Mouse (Mus musculus) layer of hippocampus, postnatal 14 days (tissue): ENCODE data around the gene Clrn2. TPM values are rescaled to one million over a fixed set of nuclear protein-coding genes. Genes with fewer than 3 reads are reported as not detected.
"Not testable (repeated sequence)": the region's sequence is repeated elsewhere in the genome, so short reads cannot be mapped to it uniquely, and the experiment has no call there.

ENCODE experiments used
- DNase-seq, 2 experiments: peaks; one replicate each; pipeline ENCODE4 v3.0.0; 2021 to 2022; ENCODE audit warnings: low spot score in 2 of 2, mixed read lengths in 1 of 2
- long read RNA-seq, 2 experiments: library from polyadenylated mRNA; stranded (forward); transcript quantifications; one replicate each; pipeline ENCODE4 v2.0.0; 2021
- total RNA-seq, 2 experiments: library from RNA; stranded (reverse); gene quantifications; 2 replicates each; pipeline ENCODE4 v1.2.3; 2021

Clrn2 gene
- under 1 TPM in 1 of 2 experiments, not detected in 1; 0.48 TPM for total RNA-seq
- long read RNA-seq, experiment 1, partial matches to known transcripts = 1 of 1 reads
- long read RNA-seq, experiment 1, other reads (novel, unspliced or antisense) = 0 of 1 reads
- long read RNA-seq, experiment 2, partial matches to known transcripts = 0 of 2 reads
- long read RNA-seq, experiment 2, other reads (novel, unspliced or antisense) = 0 of 2 reads

DNA sequence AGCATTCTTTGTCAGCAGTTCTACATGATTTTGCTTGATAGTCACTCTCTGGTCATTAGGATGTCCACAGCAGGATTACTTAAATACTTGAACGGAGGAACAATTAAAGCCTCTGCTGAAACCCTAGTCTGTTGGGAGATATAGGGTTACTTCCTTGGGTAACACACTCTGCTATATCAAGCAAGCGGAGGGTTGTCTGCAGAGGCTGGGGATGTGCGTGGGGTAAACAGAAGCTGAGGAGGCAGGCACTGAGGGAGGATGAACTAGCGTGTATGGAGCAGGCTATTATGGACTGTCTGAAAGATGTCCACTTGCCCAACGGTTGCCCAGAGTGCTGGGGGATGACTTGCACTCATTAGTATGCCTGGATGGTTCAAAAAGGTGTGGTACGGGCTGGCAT lies at the start of gene Clrn2:
Clrn2 (plus strand) TSS at position 301 of the 400 bp plus-strand sequence.
- no peak for DNase-seq

DNA sequence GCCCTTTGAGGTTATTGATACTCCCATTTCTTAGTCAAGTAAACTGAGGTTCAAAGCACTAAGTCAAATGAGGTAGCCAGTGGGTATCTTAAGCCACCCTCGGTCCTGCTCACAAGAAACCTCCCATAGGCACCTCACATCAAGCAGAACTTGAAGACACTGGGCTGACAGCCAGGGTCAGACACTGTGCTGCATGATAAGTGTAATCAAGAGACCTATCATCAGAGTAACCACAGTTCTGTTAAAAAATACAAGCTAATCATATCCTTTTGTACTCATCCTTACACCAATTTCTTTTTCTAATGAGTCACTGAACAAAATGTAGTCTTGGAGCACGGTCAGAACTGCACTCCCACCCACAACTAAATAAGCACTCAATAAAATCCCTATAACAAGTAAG lies 47.4 kb upstream of the Clrn2 start:
- DNase-seq = no peak

DNA sequence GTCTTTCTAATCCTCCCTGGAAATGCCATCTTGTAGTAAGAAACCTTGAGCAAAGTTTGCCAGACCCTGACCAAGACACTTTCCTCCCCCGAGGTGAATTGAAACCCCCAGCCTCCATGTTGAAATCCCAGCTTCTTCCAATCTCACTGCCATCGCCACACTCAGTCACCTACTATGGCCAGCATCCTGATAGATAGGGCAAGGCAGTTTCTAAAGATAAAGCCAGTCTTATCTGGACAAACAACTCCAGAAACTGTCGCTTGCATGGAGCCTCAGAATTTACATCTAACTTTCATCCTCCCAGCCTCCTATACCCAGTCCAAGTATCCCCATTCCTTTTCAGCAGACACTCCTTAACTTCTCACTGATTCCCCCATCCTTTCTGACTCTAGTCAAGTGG lies 37.1 kb upstream of the Clrn2 start:
- no peak for DNase-seq

DNA sequence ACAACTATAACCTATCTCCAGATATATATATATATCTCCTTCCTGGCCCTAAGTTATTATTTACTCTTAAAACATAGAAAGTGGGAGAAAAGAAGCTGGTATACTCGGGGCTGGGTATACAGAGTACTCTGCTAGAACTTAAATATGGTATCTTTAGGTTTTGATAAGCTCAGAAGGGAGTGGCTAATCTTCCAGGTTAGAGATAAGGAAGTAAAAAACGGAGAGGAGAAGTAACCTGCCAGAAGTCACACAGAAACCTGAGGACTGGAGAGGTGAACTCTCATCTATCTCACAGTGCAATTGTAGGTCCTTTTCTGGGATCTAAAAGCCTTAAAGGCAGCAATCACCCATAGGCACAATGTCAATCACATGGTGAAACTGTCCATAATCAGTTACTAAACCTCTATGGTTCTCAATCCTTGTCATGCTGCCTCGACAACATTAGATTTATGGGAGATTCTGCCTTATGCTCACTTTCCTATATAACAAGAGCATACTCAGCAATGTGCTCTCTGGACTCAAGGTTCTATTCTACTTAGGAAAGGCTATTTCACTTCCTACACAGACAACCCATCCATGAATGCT lies 35.6 kb upstream of the Clrn2 start:
- no peak for DNase-seq

DNA sequence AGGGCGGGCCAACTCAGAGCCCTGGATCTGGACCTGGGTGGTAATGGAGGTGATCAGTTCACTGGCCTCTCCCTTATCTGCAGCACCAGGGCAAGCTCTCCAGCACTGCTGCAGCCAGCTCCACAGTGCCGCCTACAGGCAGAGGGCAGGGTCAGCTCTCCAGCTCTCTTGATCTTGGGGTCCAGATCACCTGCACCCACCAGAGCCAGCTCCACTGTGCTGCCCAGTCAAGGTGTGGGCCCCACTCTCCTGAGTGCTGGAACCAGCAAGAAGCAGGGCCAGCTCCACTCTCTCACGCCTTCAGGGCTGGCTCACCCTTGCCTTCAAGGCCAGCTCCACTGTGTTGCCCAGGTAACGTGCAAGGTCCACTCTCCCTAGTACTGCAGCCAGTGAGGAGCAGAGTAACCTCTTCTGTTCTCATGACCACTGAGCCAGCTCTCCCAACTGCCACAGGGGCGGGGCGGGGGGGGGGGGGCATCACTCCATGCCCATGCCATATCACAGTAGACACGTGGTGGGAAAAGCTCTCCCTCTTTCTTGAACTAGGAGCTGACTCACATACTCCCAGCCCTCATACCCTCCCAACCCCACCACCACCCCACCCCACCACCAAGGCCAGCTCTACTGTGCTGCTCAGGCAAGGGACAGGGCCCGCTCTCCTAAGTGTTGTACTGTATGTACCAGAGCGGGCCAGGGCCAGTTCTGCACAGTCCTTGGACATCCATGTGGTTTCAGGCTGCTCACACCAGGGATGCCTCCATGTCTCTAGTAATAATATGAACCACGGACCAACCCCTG lies 33.5 kb upstream of the Clrn2 start:
- DNase-seq = no peak

DNA sequence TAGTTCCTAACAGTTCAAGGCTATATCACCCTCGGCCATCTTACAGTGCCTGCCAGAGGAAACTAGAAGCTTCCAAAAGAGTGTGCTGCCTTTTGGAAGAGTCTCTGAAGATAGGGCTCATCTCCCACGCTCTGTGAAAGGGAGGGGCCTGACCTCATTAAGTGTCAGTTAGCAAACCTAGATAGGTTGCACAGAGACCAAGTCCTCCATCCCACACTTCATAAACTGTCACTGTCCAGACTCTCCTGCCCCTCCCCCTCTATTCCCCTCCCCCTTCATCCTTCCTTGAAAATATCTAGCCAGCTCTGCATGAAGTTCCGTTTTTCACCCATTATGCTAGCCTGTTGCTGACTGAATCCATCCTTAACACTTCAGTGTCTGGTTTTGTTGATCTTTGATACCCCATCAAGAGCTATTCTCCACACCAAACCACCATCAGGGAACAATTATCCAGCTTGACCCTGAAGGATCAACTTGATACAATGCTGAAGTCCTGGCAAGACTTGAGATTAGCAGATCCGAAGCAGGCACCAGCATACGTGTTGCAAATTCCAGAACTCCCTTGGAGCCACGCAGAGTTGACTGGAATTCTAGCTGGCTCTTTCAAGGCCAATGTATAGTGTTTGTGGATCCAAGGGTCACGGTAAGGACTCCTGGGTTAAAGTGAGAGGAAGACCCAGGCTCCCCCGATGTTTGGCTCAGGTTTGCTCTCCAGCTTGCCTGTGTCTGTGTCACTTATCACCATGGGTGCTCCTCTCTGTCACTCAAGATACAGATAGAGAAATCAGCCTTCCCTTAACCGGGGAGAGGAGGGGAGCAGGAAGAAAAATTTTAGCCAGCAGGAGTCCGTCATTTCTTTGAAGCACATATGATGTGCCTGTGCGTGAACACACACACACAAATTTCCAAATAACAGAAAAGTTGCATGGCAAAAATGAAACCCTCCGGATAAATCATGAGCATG lies 31.4 kb upstream of the Clrn2 start:
- no peak for DNase-seq

DNA sequence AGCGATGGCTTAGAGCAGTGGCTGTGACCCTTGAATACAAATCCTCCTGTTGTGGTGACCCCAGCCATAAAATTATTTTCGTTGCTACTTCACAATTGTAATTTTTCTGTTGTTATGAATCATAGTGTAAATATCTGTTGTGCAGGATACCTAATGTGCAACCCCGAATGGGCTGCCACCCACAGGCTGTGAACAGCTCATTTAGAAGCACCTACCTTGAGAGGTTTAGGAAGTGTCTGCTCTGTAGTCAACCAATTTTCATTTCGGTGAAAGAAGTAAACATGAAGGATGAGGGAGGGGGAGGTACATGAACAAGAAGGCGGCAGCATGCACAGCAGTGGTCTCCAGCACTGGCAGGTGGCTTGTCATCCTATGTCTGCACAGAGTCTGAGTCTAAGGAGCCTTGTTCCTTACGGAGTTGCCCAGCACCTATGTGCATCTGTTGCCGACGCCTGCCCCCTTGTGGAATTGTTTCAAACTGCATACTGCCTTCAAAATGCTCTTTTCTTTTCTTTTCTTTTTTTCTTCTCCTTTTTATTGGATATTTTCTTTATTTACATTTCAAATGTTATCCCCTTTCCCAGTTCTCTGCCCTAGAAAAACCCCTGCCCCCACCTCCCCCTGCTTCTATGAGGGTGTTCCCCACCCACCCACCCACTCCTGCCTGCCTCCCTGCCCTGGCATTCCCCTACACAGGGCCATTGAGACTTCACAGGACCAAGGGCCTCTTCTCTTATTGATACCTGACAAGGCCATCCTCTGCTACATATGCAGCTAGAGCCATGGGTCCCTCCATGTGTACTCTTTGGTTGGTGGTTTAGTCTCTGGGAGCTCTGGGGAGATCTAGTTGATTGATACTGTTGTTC lies 29.3 kb upstream of the Clrn2 start:
- peak; percentile 52 to 57 for DNase-seq

DNA sequence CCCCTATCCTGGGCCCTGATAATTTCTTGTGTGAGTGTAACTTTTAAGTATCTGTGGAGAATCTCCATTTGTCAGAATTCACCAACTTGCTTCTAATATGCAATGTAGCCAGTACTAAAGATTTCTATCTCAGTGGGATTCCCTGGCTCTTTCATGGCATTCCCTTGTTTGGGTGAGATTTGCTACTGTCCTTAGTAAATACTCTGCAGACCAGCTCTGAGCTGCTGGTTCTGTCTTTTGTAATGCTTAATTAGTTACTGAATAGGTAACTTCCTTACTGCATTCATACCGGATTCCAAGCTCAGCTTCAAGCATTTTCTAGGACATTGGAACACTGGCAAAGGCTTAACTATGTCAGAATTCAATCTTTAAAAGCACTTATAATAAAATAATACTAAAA lies 27.8 kb upstream of the Clrn2 start:
- DNase-seq = not testable (repeated sequence)

DNA sequence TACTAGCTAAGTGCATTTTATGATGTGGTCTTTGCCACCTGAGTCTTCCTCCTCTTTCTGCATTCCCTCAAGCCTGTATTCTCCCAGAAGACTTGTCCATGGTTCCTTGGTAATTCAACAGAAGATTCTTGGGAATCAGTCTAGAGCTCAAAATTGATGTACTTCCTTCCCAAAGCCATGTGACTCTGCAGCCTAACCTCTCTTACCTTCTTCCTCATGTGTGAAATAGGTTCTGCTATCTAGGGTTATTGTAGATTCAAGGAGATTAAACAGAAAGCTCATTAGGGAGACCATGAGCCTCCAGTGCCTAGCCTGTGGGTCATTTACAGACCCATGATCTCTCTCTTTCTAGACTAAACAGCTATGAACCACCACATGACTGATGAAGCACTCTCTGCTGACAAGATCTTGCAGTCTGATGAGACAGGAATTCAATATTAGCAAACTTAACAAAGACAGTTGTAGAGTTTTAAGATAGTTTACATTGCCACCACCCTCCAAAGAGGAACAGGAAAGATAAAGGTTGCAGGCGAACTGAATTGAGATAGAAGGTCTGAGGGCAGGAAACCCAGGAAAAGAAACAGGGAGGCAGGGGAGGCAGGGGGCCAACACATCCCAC lies 27.0 kb upstream of the Clrn2 start:
- no peak for DNase-seq

DNA sequence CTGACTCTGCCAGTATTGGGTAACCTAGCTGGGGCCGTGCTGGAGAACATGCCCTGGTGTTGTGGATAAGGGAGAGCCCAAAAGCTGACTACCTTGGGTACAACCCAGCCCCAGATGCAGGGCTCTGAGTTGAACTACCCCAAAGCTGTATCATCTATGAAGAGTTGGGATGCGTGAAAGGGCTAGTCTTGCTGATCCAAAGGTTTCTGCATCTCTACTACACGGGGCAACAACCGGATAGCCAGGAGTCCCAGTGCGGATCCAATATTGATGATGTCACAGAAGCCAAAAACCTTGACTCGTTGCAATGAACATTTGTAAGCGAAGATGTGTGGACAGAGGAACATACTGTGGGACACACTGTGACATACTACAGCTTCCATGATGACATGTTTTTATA lies 25.7 kb upstream of the Clrn2 start:
- no peak for DNase-seq

DNA sequence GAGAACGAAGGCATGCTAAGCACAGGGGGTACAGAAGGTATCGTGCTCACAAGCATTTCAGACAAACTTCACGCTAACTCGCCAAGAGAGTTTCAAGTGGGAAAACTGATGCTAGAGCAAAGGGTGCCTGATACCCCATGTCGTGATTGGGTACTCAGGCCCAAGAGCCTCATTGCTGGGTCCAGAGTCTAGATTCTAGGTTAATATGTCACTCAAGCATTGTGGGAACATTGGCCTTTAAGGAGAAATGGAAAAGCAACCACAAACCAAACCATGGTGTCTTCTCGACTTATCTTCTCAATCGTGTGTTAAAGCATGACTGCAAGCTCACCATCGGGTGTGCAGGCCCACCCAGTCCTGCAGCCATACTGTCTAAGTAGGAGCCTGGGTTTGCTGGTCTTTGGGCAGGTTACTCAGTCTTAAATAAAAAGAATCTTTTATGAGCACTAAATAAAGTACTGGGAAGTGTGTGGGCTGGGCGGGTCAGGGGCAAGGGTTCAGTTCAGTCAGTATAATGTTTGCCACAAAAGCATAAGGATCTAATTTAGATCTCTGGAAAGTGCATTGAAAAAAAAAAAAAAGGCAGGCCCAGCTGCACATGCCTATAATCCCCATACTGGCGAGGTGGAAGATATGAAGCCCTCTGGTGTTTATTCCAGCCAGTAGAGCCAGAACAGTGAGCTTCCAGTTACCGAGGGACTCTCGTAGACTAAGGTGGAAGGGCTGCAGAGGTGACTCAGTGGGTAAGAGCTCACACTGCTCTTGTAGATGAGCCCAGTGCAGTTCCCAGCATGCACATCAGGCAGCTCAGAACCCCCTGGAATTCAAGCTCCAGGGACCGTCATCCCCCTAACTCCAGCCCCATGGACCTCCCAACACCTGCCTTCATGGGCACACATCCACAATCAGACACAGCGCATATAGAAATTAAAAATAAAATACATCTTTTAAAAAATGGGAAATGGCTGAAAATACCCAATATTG lies 17.3 kb upstream of the Clrn2 start:
- no peak for DNase-seq

DNA sequence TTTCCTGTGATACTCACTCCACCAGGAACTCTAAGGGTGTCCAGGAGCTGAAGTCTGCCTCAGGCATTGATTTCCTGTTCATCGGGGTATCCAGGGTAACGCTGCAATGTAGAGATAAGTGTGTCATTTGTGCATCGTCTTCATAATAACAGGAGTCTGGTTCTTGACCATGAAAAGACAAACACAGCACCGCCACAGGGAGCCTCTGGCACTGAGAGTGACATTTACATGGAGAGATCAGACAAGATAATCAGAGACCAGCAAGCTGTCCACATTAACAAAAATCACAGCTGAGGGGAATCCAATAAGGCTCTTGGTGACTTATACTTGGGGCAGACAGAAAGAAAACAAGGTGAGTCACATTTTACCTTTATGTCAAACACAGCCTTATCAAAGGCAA lies 15.7 kb upstream of the Clrn2 start:
- no peak for DNase-seq

DNA sequence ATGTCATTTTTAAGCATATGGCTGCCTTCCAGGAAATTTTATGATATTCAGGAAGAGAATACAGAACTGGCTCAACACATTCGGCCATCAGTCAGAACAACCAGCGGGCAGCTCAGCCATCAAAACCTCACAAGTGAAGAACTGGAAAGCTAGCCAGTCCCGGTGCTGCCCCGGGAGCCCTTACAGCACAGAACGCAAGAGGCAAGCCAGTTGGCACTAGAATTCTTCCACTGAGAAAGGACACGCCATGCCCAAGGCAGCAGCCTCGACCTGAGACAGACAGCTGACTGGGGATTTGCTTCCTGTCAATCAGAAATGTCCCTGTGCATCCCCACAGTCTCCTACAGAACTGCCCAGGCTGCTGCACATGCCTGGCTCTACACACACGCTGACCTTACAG lies 15.2 kb upstream of the Clrn2 start:
- no peak for DNase-seq

DNA sequence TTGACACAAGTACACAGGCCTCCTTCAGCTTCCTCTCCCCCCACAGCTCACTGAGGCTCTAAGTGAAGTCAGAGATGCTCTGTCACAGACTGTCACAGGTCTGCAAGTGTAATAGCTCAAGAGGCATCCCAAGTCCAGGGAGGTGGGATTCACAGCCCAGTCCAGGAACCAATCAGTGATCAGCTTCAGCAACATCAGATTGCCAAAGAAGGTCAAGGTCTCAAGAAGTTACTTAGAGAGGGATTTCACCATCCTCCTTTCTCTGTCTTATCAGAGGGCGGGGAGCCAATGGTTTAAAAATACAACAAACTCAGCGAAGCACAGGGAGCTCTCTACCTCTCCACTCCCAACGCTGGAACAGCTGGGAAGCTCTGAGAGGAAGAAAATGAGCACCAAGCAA lies 12.4 kb upstream of the Clrn2 start:
- DNase-seq = no peak

DNA sequence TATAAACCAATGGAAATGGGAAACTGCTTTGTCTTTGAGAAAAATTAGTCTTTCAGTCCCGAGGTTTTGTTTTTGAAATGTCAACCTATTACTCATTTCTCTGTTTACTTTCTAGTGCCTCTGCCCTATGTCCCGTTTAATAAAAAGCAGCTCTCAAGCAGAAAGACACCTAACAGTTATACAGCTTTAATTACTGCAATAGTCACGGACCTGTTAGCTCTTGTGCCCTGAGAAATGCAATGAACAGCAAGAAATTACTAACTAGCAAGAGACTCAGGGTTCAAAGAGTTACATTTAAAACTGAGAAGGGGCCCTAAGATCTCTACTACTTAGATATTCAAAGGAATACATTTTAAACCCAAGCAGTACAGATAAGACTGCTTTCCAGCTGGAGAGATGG lies 11.8 kb upstream of the Clrn2 start:
- DNase-seq = no peak

DNA sequence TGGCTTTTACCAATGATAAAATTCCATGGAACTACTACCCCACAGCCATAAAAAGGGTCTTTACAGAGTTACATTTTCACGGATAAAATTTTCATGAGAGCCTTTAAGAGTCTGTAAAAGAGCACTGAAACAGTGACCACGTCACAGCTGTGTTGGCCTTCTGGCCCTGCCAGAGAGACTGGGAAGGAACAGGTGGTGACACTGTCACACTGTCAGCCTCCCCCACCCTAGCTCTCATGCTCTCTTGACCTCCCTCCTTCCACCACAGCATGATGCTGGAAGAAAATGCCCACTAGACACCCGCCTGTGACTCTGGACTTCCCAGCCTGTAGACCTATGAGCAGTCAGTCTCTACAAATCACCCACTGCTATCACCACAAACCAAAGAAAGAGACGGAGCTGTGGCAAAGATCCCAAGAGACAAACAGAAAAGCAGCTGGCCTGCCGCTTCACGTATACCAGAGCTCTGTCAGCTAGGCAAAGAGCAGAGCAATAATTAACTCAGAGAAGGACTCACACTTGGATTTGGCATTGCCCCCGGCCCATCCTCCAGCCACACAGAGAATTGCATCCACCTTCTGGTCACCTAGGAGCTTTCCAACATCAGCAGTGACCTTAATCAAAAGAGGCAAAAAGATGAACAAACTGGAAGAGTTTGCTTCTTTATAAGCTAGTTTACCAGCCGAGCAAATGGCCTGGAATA lies 9.3 kb upstream of the Clrn2 start:
- no peak for DNase-seq

DNA sequence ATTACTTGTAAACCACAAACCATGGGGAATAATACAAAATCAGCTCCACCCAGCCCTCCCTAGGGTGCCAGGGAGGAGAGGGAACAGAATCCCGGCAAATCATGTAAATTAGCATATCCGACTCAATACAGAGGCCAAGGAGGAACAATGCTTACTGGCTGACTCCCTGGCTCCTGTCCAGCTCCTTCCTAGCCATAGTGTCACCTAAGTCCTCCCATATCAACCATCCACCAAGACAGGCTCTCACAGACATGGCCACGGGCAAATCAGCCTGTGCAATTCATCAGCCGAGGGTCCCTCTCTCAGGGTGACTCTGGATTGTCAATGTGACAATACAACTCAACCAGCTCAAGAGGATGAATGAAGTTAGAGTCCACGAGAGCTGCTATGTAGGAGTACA lies 4.9 kb upstream of the Clrn2 start:
- no peak for DNase-seq

DNA sequence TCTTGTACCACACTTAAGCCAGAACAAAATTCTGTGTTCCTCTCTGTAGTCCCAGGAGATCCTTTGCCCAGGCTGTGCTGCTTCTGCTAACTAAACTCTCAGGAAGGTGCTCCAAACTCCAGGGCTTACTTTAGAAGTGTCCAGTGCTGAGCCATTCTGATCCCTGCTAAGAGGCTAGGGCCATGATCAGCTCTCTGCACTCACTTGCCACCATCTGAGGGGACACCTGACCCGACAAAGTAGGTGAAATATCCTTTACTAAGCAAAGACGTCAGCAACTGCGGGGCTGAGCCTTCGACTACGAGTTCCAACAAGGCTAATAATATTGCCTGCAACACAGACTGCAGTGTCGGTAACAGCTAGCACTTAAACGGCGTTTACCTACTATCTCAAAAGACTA lies 4.3 kb upstream of the Clrn2 start:
- DNase-seq = no peak
